Mouse (Mus musculus): ENCODE measurements at regions not wholly inside any gene's neighbourhood (a gene's known extent, or its start where the extent isn't known, plus 50 kb on each side); places are given as distances from the start of the nearest gene placed in this dataset.

DNA sequence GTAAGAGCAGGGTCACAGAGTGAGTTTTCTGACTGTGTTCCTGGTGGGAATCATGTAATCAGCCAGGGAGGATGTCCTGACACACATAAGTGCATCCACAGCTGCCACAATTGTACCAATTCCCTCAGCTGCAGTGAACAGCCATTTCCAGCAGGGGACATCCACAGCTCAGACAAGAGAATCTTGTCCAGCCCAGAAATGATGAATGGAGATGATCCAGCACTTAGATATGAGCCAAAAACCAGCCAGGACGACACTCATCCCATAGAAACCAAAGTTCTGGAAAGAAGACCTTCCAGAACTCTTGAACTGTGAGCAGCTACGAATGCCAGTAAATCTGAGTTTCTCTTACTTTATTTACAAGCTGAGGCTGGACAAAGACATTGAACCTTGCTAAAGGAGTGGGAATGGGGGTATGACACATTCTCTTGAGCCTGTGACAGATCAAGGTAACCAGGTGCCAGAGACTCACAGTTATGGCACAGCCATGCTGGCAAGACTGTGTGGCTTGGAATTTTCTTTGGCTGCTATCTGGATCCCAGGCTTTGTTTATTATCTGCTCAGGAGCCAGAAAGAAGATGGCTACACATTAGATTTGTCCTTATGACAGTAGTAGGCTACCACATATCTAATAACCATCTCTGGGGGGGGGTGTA lies 145.1 kb downstream of the Gm10192 start:
- no peak for ATAC-seq (ENCODE audit: low FRiP score)

GRCm38 (mm10) chr4:97028938-97029337 lies 154.0 kb downstream of the Gm10192 start:
- Histone ChIP-seq H3K27me3 (replicated peaks) (no peaks in the 10 kb centered on the region), H3K4me2 (no peak overlapping the region), H3K36me3 (no peaks in the 10 kb centered on the region), H3K9ac (replicated peaks) (no peak overlapping the region), H3K9me3 (replicated peaks) (no peaks in the 10 kb centered on the region), H3K4me1 (no peaks in the 10 kb centered on the region), H3K27ac (replicated peaks) (no peak overlapping the region), H3K4me3 (replicated peaks) (no peak overlapping the region)
- ATAC-seq (ENCODE audit: low FRiP score), result no peak

More for the DNA sequence above, 145.1 kb downstream of the Gm10192 start:
- Histone ChIP-seq H3K9me3 (replicated peaks) (no peaks in the 10 kb centered on the region), H3K27ac (replicated peaks) (no peak overlapping the region), H3K4me2 (no peak overlapping the region), H3K4me1 (no peaks in the 10 kb centered on the region), H3K4me3 (replicated peaks) (no peak overlapping the region), H3K9ac (replicated peaks) (no peak overlapping the region), H3K36me3 (no peaks in the 10 kb centered on the region), H3K27me3 (replicated peaks) (no peaks in the 10 kb centered on the region)
- WGBS, result 46% methylated on average over 2 of the region's 2 CpGs

- no peak overlapping the region for H3K27ac ChIP-seq (replicated peaks)
- no peak overlapping the region for H3K4me2 ChIP-seq
- no peaks in the 10 kb centered on the region for H3K4me1 ChIP-seq
- no peaks in the 10 kb centered on the region for H3K27me3 ChIP-seq (replicated peaks)
- 83% methylated on average over 4 of the region's 4 CpGs for WGBS
- H3K9me3 ChIP-seq (replicated peaks), result no peaks in the 10 kb centered on the region
- no peaks in the 10 kb centered on the region for H3K36me3 ChIP-seq
- no peak overlapping the region for H3K4me3 ChIP-seq (replicated peaks)
- no peak overlapping the region for H3K9ac ChIP-seq (replicated peaks)
- ATAC-seq (ENCODE audit: low FRiP score), result no peak
Measured at GRCm38 (mm10) chr4:97025446-97026040, 157.4 kb downstream of the Gm10192 start.

- H3K4me1 ChIP-seq, result no peaks in the 10 kb centered on the region
- no peak overlapping the region for H3K9ac ChIP-seq (replicated peaks)
- H3K36me3 ChIP-seq, result no peaks in the 10 kb centered on the region
- no peak overlapping the region for H3K4me3 ChIP-seq (replicated peaks)
- no peak for ATAC-seq (ENCODE audit: low FRiP score)
- H3K4me2 ChIP-seq, result no peak overlapping the region
- H3K9me3 ChIP-seq (replicated peaks), result no peaks in the 10 kb centered on the region
- H3K27me3 ChIP-seq (replicated peaks), result no peaks in the 10 kb centered on the region
- no peak overlapping the region for H3K27ac ChIP-seq (replicated peaks)
Measured at GRCm38 (mm10) chr4:97001321-97001720, 181.6 kb downstream of the Gm10192 start.

DNA sequence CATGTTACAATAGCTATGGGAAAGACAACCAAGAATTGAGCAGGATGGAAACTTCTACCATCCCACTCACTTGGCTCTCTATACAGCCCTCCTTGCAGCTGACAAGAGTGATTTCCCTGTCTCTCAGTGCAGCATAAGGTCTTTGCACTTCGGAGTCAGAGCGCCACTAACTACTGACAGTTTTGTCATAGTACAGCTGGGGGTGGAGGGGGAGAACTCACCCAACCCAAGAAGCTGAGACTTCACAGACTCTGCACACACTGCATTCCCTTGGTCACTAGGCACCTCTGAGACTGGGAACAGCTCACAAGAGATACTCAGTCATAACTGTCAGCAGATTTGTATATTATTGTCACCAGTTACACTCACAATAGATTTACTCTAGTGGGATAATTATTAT lies 195.3 kb upstream of the Gm12695 start:
- H3K27me3 ChIP-seq (replicated peaks), result no peaks in the 10 kb centered on the region
- no peaks in the 10 kb centered on the region for H3K9me3 ChIP-seq (replicated peaks)
- H3K27ac ChIP-seq (replicated peaks), result no peak overlapping the region
- no peak overlapping the region for H3K9ac ChIP-seq (replicated peaks)
- ATAC-seq (ENCODE audit: low FRiP score), result no peak
- H3K4me3 ChIP-seq (replicated peaks), result no peak overlapping the region
- H3K4me1 ChIP-seq, result no peaks in the 10 kb centered on the region
- no peak overlapping the region for H3K4me2 ChIP-seq
- H3K36me3 ChIP-seq, result no peaks in the 10 kb centered on the region
- WGBS, result 74% methylated on average over 2 of the region's 2 CpGs

DNA sequence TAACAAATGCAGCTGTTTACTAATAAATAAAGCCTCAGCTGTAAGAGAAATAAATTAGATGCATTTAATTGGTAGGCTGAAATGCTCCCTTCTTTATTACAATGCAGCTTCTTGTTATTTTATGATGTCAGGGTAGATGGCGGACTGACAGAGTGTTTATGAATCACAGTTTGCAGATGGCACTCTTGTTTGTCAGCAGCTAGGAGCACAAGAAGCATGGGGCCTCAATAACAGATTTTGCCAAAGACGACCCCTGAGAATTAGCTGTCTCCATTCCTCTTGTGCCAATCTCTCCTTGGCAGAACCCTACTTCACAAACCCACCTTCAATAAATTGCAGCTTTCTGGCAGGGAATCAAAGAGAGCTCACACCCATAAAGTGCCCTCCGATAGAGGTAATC lies 194.9 kb upstream of the Gm12695 start:
- H3K36me3 ChIP-seq, result no peaks in the 10 kb centered on the region
- H3K4me3 ChIP-seq (replicated peaks), result no peak overlapping the region
- H3K4me1 ChIP-seq, result no peaks in the 10 kb centered on the region
- no peaks in the 10 kb centered on the region for H3K27me3 ChIP-seq (replicated peaks)
- no peak overlapping the region for H3K4me2 ChIP-seq
- no peak for ATAC-seq (ENCODE audit: low FRiP score)
- 65% methylated on average over 3 of the region's 3 CpGs for WGBS
- no peak overlapping the region for H3K27ac ChIP-seq (replicated peaks)
- no peak overlapping the region for H3K9ac ChIP-seq (replicated peaks)
- H3K9me3 ChIP-seq (replicated peaks), result no peaks in the 10 kb centered on the region

DNA sequence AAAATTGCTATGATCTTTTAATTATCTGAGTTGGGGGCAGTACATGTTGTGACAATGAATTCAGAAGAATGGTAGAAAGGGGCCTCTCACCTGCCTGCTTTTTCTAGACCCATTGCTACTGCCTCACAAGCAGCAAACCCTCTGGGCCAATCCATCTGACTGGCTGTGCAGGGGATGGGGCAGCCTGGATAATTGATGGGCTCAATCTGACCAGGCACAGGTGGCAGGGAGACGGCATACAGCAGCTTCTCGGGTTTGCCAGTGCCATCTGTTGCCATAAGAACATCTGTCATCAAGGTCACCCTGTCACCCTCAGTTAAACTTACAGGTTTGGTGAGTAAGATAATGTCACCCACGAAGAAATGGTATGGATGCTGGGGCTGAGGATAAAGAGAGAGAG lies 189.9 kb upstream of the Gm12695 start:
- Histone ChIP-seq H3K4me2 (no peak overlapping the region), H3K27me3 (replicated peaks) (no peaks in the 10 kb centered on the region), H3K4me3 (replicated peaks) (no peak overlapping the region), H3K27ac (replicated peaks) (no peak overlapping the region), H3K36me3 (no peaks in the 10 kb centered on the region), H3K9ac (replicated peaks) (no peak overlapping the region), H3K9me3 (replicated peaks) (no peaks in the 10 kb centered on the region), H3K4me1 (no peaks in the 10 kb centered on the region)
- 29% methylated on average over 3 of the region's 3 CpGs for WGBS
- ATAC-seq (ENCODE audit: low FRiP score), result no peak

DNA sequence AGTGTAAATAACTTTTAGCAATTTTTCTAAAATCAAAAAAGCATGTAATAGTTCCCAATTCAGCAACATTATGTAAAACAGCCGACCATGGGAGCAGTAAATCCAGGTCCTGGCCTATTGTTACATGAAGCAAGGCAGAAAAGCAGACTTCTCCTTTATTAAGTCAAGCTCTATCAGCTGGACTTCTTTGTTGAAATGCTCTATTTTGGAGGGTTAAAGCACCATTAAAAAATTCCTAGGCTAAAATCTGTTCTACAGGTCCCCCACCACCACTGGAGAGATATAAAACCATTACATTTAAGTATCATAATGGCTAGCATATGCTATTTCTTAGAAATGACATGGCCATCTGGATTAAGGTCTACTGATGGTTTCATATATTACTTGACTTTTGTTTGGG lies 188.8 kb upstream of the Gm12695 start:
- H3K36me3 ChIP-seq, result no peaks in the 10 kb centered on the region
- ATAC-seq (ENCODE audit: low FRiP score), result no peak
- H3K27ac ChIP-seq (replicated peaks), result no peak overlapping the region
- no peak overlapping the region for H3K4me2 ChIP-seq
- H3K4me3 ChIP-seq (replicated peaks), result no peak overlapping the region
- no peaks in the 10 kb centered on the region for H3K9me3 ChIP-seq (replicated peaks)
- 42% methylated on average over 1 of the region's 1 CpGs for WGBS
- H3K4me1 ChIP-seq, result no peaks in the 10 kb centered on the region
- no peak overlapping the region for H3K9ac ChIP-seq (replicated peaks)
- no peaks in the 10 kb centered on the region for H3K27me3 ChIP-seq (replicated peaks)

- Histone ChIP-seq H3K4me1 (no peaks in the 10 kb centered on the region), H3K4me2 (no peak overlapping the region), H3K9me3 (replicated peaks) (no peaks in the 10 kb centered on the region), H3K27ac (replicated peaks) (no peak overlapping the region), H3K9ac (replicated peaks) (no peak overlapping the region), H3K36me3 (no peaks in the 10 kb centered on the region), H3K4me3 (replicated peaks) (no peak overlapping the region), H3K27me3 (replicated peaks) (no peaks in the 10 kb centered on the region)
- 30% methylated on average over 5 of the region's 5 CpGs for WGBS
- ATAC-seq (ENCODE audit: low FRiP score), result peak; percentile 77; the same call in 1 of the 2 replicates
Measured at GRCm38 (mm10) chr4:96969199-96969598, 184.2 kb upstream of the Gm12695 start.

GRCm38 (mm10) chr4:96968545-96969164 lies 183.7 kb upstream of the Gm12695 start:
- Histone ChIP-seq H3K27ac (replicated peaks) (peak overlapping the region; percentile 45; the same call in 1 of the 2 replicates), H3K9ac (replicated peaks) (no peak overlapping the region)
- 44% methylated on average over 10 of the region's 10 CpGs for WGBS

More at GRCm38 (mm10) chr4:96968545-96969164, 183.7 kb upstream of the Gm12695 start:
- no peaks in the 10 kb centered on the region for H3K4me1 ChIP-seq
- ATAC-seq (ENCODE audit: low FRiP score), result peak; percentile 85; the same call in 1 of the 2 replicates
- H3K4me3 ChIP-seq (replicated peaks), result no peak overlapping the region
- no peak overlapping the region for H3K4me2 ChIP-seq
- H3K36me3 ChIP-seq, result no peaks in the 10 kb centered on the region
- H3K9me3 ChIP-seq (replicated peaks), result no peaks in the 10 kb centered on the region
- H3K27me3 ChIP-seq (replicated peaks), result no peaks in the 10 kb centered on the region
